Mouse (Mus musculus): ENCODE data around the gene Gm5152.
"Not testable (repeated sequence)": the region's sequence is repeated elsewhere in the genome, so short reads cannot be mapped to it uniquely, and the experiment has no call there.

Gene Gm5152

GRCm38 (mm10) chr5:10246426-10246825 lies at the start of gene Gm5152:
Gene Gm5152, minus strand, starts transcription at chr5:10246526.
- DNase-seq (ENCODE audit: low read depth, low spot score), result not testable (repeated sequence)

DNA sequence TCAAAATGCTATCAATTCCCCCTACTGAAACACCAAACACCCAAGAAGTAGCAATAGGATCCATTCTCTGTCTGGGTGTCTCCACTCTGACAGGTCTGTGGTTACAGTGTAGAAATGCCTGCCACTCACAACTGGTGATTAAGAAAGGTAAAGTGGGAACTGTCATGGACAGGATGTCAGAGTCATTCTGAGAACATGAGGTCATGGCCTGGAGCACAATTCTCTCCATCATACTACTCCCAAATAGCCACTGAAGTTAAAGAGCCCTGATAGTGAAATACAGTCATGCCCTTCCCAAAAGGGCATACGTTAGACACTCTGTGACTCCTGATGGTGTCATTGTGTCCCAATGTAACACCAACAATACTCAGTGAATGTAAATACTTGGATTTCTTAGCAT lies 8.4 kb upstream of the Gm5152 start:
- DNase-seq (ENCODE audit: low read depth, low spot score), result not testable (repeated sequence)

- not testable (repeated sequence) for DNase-seq (ENCODE audit: low read depth, low spot score)
Measured at GRCm38 (mm10) chr5:10245770-10246169, 556 bp downstream of the Gm5152 start.

DNA sequence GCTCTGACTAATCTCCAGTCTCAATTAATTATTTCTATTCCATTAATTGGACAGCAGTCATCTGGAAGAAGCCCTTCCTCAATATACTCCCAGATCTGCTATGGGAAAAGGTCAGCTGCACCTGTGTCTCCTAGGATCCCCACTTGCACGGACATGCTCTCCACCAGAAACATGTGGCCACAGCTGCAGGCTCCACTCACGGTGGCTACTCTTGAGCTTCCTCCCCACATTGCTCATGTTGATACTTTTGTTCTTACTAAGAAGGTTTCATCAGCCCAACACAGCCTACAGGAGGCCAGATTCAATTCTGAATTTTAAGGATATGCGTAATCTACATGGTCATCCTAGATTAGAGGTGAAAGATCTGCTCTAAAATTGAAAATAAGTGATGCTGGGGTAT lies 5.9 kb downstream of the Gm5152 start:
- not testable (repeated sequence) for DNase-seq (ENCODE audit: low read depth, low spot score)

GRCm38 (mm10) chr5:10220317-10220716 lies 26.0 kb downstream of the Gm5152 start:
- no peak for DNase-seq (ENCODE audit: low read depth, low spot score)

DNA sequence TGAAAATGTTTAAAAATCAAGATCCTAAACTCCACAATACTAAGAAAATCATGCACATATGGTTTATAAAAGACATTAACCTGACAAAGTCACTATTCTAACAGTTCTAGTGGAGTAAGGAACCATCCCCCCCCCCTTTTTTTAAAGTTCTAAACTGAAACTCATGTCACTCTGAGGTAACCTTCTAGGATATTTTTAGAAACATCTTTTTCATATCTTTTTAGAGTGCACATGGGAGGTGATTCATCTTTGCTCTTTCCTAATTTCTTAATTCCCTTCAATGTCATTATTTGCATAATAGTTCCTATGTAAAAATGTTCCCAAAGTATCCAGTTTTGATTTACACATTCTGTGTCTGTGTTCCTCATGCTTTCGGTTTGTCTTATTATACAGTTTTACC lies 43.3 kb downstream of the Gm5152 start:
- no peak for DNase-seq (ENCODE audit: low read depth, low spot score)

- no peak for DNase-seq (ENCODE audit: low read depth, low spot score)
Measured at GRCm38 (mm10) chr5:10196880-10197279, 49.4 kb downstream of the Gm5152 start.
